Comparison of ENCODE assay signal across 18 mouse cellular contexts in the genomic region with DNA sequence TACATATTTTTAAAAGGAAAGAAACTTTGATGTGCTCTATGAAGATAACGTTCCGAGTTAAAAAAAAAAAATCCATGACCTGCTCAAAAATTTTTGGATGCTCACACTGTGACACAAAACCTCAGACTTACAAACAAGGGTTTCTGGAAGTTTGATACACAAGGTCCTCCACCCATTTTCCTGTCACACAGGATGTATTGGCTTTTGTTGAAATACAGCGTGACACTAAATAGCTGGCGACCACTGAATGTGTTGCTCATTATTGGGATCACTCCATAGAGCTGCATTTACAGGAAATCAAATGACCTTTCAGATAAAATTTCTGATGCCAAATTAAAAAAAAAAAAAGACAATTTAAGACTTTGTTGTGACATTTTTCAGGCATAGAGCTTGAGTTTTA. TPM values are rescaled to one million over a fixed set of nuclear protein-coding genes. Genes with fewer than 3 reads are reported as not detected.
"Had no signal": no experiment of that assay in that cellular context is flagged by ENCODE, and none has a peak within 500 bp of the region (broad histone marks: within the 10 kb centered on the region; RNA-seq: fewer than 3 reads in every experiment).

No protein-coding gene starts in this region.

- H3K4me1 ChIP-seq: liver, embryonic 15.5 days; midbrain, embryonic 13.5 days; midbrain, embryonic 15.5 days; neural tube, embryonic 12.5 days; stomach, embryonic 15.5 days had no signal

- DNase-seq: liver, postnatal 0 days; lung, embryonic 14.5 days; lung, postnatal 10 days; right cerebral cortex, postnatal 14 days; thymus, adult 2 months; thymus, postnatal 25 days; thymus, postnatal 4 days had no signal

- H3K4me3 ChIP-seq: liver, embryonic 15.5 days; megakaryocyte, embryonic 14.5 days; midbrain, embryonic 13.5 days; midbrain, embryonic 15.5 days; neural tube, embryonic 12.5 days; stomach, embryonic 15.5 days had no signal

RNA-seq across cellular contexts. Expression of a gene that starts 23.4 kb away (rescaled TPM):
- total RNA-seq: midbrain, postnatal 0 days; monocyte, adult 5-6 weeks; neutrophil, adult 5-6 weeks had no signal
- polyA plus RNA-seq: macrophage; testis, adult 2 months had no signal
